Mouse (Mus musculus) megakaryocyte, embryonic 14.5 days (primary cell): Measurements from ENCODE around the gene Avpi1.

Experiments used
- FLI1 ChIP-seq: IDR thresholded peaks from 2 replicates; pipeline ENCODE4 v1.6.1; 2012; ENCODE audit warnings: low read length, inconsistent platforms, mixed read lengths
- GATA1 ChIP-seq: IDR thresholded peaks from 3 replicates; pipeline ENCODE4 v1.6.1; 2012; ENCODE audit warnings: mixed read lengths, low read length, inconsistent platforms, borderline replicate concordance

DNA sequence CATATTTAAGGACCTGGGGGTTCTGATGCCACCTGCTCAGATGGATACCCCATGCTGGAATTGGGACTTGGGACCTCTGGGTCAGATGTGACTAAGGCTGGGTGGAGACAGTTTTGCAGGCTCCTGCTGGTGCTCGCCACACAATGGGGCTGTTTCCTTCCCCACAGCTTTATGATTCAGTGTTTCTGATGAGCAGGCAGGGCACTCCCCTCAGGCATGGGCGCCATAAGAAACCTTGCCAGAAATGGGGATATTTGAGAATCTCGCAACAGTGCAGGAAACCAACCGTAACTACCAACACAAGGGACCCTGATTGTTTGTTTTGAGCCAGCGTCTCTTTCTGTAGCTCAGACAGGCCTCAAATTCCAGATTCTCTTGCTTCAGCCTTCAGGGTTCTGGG, 2.2 kb upstream of the Avpi1 start:
- TF ChIP-seq GATA1 (no peak), FLI1 (no peak)
